Mouse (Mus musculus): ENCODE measurements around the gene Dusp22.

DNA sequence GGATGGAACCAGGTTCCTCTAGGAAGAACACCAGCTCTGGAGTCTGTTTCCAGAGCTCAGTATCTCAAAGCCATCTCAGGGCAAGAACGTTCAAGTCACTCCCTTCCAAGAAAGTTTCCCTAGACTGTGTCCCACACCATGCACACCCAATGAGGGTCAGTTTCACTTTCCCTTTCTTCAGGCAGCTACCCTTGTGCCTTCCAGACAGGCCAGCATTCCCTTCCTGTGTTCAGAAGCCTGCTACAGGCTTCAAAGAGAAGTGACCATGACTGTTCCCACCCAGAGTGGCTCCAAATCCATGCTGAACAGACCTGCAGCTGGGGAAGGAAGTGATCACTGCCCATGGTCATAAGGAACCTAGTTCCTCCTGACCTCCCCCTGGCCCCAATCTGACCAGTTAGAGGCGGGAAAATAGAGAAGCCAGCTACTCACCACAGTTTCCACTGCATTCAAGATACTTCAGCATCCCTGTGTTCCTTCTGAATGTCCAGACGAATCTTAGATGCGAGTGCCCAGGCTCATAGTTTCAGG lies 78.6 kb downstream of the Dusp22 start:
- TF ChIP-seq CTCF (IDR thresholded peaks at IDR 0.05; ENCODE audit: insufficient read depth, low read length) = no peak
- no peak for TF ChIP-seq POLR2A (IDR thresholded peaks at IDR 0.05; ENCODE audit: borderline replicate concordance, extremely low read depth, low read depth, low read length)

All from lung, adult 2 months (tissue).